Mouse (Mus musculus): ENCODE data around the gene Sptan1.

Sptan1 gene

DNA sequence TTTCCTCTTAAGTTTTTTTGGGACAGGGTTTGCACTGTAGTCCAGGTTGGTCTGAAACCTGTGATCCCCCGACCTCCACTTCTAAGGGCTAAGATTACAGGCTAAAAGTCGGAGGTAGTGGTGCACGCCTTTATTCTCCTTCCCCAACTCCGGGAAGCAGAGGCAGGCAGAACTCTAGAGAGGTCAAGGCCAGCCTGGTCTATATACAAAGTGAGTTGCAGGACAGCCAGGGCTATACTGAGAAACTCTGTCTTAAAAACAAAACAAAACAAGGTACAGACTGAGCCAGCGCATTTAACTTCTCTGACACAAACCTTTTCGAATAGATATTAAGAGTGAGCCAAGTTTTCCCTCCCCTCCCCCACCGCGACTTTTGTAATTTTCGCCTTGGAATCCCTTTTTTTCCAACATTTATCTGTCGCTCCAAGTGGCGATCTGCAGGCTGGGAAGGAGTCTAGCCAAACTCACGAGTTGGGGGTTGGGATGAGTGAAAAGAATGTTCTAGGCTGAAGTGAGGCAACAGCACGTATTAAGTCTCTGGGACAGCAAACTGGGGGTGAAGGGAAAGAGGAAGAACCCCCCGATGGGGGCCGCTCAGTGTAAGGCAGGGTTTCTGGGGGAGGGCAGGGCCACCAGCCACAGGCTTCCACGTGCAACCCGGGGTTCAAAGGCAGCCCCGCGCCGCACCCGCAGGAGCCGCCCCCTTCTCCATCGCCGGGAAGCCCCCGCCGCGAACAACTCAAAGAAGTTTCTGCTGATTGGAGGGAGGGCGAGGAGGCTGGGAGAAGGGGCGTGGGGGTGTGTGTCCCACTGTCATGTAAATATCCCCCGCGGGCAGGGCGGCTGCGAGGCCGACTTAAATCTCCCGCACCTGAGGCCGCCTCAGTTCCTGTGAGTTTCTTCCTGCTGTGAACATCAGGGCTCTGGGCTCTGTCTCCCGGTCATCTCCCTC lies 96.1 kb downstream of the Sptan1 start:
- no peak for DNase-seq (ENCODE audit: low read depth)

DNA sequence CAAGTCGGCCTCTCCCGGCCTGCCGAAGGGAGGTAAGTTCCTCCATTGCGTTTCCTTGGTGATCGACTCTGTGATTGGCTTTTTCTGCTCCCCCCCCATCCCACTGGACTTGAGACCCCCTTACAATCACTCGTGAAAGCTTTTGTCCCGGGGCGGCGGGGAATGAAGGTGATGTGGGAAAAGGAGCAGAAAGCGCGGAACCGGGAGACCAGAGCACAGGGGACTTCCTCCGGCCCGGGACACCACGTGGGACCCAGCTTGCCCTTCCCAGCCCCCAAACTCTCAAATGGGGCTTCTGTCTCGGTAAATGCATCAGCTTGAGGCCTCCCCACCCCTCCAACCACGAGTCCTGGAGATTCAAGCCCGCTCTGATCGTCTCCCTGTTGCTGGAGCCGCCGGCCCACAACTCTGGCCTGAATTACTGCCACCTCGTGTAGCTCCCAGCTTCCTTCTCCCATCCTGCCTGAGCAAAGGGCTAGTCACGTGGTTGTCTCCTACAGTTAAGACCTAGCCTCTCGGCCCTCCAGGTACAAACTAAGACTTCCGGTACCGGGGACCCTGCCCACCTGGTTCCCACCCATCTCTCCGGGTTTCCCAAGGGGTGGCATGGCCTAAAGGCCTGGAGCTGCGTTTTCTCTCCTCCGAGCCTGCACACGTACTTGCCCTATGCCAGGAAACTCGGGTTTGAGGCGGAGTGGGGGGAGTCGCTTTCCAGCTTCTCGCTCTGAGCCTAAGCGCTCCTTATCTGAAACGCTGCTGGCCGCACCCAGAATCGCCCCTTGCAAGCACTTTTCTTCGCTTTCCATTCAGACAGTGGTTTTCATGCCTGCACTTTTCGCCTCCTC lies 97.1 kb downstream of the Sptan1 start:
- DNase-seq (ENCODE audit: low read depth): no peak

- DNase-seq (ENCODE audit: low read depth): no peak
Measured at GRCm38 (mm10) chr2:30063235-30063634, 97.9 kb downstream of the Sptan1 start.

GRCm38 (mm10) chr2:30063791-30064190 lies 98.4 kb downstream of the Sptan1 start:
- DNase-seq (ENCODE audit: low read depth): no peak

DNA sequence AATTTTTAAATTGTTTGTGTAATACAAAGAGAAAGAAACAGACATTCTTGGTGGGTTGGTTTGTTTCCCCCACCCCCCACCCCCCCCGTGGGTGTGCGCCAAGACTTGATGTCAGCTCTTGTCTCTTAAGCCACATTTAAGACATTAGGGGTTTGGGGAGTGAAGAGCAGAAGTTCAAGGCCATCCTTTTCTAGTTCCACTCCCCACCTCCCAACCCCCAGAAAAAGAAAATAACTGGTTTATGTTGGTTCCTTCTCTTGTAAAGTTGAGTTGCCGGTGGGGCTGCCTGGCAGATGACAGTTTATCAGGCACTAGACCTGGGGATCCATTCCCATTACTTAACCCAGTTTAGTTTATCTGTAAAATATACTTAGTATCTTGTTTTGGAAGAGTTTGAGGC lies 98.9 kb downstream of the Sptan1 start:
- no peak for DNase-seq (ENCODE audit: low read depth)

GRCm38 (mm10) chr2:30066046-30066901 lies 100.9 kb downstream of the Sptan1 start:
- DNase-seq (ENCODE audit: low read depth): peak; percentile 86

GRCm38 (mm10) chr2:30067031-30067888 lies 101.9 kb downstream of the Sptan1 start:
- DNase-seq (ENCODE audit: low read depth): no peak

DNA sequence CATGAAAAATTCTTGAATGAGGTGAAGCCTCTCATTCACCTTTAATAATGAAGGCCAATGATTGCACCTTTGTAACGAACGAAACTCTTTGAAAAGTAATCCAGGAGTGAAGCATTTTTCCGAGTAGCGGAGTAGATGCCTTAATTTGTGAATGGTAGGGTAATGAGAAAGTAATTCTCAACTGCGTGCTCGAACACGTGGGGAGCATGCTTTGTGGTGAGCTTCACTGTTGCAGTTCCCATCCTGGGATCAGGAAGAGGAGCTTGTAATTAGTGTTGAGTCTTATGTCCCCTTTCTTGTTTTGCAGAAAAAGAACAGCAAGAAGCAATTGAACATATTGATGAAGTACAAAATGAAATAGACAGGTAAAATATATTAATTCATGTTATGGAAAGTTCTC lies 102.6 kb downstream of the Sptan1 start:
- no peak for DNase-seq (ENCODE audit: low read depth)

- no peak for DNase-seq (ENCODE audit: low read depth)
Measured at GRCm38 (mm10) chr2:30072875-30073274, 107.5 kb downstream of the Sptan1 start.

DNA sequence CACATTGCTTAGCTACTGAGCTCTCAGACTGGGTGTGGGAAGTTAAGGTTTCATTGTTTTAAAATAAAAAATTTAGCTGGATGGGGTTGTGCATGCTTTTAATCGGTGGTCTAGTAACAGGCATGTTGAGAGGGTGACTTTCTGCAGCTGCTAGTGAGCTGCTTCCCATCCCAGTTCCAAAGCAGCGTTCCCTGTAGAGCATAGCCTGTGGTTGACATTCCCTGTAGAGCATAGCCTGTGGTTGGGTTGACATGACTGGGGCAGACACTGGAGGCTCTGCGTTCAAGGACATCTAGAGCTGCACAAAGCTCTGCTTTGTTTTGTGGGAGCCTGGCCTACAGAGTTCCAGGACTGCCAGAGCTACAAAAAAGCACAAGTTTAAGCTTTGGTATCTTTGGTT lies 107.9 kb downstream of the Sptan1 start:
- no peak for DNase-seq (ENCODE audit: low read depth)

GRCm38 (mm10) chr2:30075625-30076024 lies 110.3 kb downstream of the Sptan1 start:
- DNase-seq (ENCODE audit: low read depth): no peak

DNA sequence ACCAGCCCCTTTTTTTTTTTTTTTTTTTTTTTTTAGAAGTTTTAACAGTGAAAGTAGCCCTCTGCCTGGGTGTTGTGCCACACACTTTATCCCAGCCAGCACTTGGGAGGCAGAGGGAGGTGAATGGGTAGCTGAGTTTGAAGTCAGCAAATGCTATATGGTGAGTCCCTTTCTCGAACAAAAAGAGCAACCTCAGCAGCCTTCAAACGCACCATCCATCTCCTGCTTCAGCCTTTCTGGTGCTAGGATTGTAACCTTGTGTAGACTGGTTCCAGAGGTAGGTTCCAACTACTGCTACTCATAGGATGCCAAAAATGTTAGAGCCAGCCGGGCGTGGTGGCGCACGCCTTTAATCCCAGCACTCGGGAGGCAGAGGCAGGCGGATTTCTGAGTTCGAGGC lies 111.1 kb downstream of the Sptan1 start:
- DNase-seq (ENCODE audit: low read depth): no peak

GRCm38 (mm10) chr2:30076959-30077358 lies 111.6 kb downstream of the Sptan1 start:
- no peak for DNase-seq (ENCODE audit: low read depth)

- DNase-seq (ENCODE audit: low read depth): peak; percentile 79
Measured at GRCm38 (mm10) chr2:30077502-30078348, 112.4 kb downstream of the Sptan1 start, which contains the start of gene Pkn3. Gene Pkn3, plus strand, starts transcription at chr2:30077684.

DNA sequence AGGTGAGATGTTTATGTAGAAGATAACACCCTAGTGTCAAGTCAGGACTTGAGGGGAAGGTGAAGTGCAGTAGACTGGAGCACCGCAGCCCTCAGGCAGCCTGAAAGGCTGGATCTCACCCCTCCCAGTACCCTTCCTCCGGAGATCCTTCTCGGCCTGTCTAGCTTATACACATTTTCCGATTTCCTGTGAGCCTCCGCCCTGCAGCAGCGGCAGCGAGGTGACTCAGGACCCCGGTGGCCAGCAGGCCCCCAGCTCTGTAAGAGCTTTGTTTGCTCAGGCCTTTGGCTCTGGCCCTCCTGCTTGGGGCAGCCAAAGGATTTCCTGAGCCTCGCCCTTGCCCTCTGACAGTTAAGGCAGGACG lies 113.0 kb downstream of the Sptan1 start:
- no peak for DNase-seq (ENCODE audit: low read depth)

GRCm38 (mm10) chr2:30078760-30079159 lies 113.4 kb downstream of the Sptan1 start:
- no peak for DNase-seq (ENCODE audit: low read depth)

DNA sequence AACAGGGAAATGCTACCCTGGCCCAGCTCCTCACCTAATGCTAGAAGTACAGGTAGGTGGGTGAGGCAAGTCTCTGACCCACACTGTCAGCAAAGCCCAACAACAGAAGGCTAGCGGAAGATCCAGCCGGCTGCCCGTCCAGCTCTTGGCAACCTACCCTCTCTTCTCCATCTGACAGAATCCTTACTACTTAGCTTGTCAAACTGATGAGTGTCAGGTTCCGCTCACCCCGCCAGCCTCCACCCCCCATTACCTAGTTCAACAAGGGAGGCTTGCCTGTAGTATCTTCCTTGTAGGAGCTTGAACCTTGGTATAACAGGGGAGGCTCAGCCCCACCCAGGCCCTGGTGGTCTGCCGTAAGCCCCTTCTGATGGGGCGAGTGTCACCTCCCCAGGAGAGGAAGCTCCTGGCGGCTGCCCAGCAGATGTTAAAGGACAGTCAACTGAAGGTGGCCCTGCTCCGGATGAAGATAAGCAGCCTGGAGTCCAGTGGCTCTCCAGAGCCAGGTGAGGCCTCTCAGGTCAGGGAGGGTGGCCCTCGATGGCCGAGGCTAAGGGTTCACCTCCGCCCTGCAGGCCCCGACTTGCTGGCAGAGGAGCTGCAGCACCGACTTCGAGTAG lies 114.9 kb downstream of the Sptan1 start:
- DNase-seq (ENCODE audit: low read depth): no peak

All from c-Kit-positive CD71-negative TER-119-negative erythroid progenitor cells, embryonic 14.5 days (primary cell).